Mouse (Mus musculus) neural tube, embryonic 12.5 days (tissue): ENCODE data around the gene Spns3. TPM values are rescaled to one million over a fixed set of nuclear protein-coding genes. Genes with fewer than 3 reads are reported as not detected.
"Not testable (repeated sequence)": the region's sequence is repeated elsewhere in the genome, so short reads cannot be mapped to it uniquely, and the experiment has no call there.

ENCODE experiments used
- ATAC-seq: fragments of 200-750 bp; cut with Nextera tagmentation; 2 replicates; pipeline ENCODE4 v1.8.0; 2017; ENCODE audit warnings: low read depth, mild to moderate bottlenecking, moderate TSS enrichment, moderate library complexity; ENCODE audit not compliant: low FRiP score
- H3K27ac ChIP-seq: fragments of 300-500 bp; sonication (generic); 2 replicates; pipeline ENCODE4 v1.5.1; 2016
- H3K27me3 ChIP-seq: fragments of 300-500 bp; sonication (generic); replicated peaks from 2 replicates; pipeline ENCODE4 v1.6.1; 2016; ENCODE audit warnings: mild to moderate bottlenecking
- H3K36me3 ChIP-seq: fragments of 300-500 bp; sonication (generic); 2 replicates; pipeline ENCODE4 v1.6.1; 2016; ENCODE audit warnings: mild to moderate bottlenecking
- H3K4me1 ChIP-seq: fragments of 300-500 bp; sonication (generic); 2 replicates; pipeline ENCODE4 v1.6.1; 2016
- H3K4me2 ChIP-seq: fragments of 300-500 bp; sonication (generic); replicated peaks from 2 replicates; pipeline ENCODE4 v1.6.1; 2016; ENCODE audit warnings: mild to moderate bottlenecking
- H3K4me3 ChIP-seq: fragments of 300-500 bp; sonication (generic); 2 replicates; pipeline ENCODE4 v1.5.1; 2016
- H3K9ac ChIP-seq: fragments of 300-500 bp; sonication (generic); 2 replicates; pipeline ENCODE4 v1.6.1; 2016; ENCODE audit warnings: mild to moderate bottlenecking
- H3K9me3 ChIP-seq: fragments of 300-500 bp; sonication (generic); 2 replicates; pipeline ENCODE4 v1.6.1; 2016; ENCODE audit warnings: mild to moderate bottlenecking
- WGBS: fragments of 180-500 bp; shearing (Covaris S2); methylation state at CpG from one replicate; pipeline ENCODE4 v1.1.7; 2016; 5-methylcytosine and 5-hydroxymethylcytosine counted together
- polyA plus RNA-seq: library from polyadenylated mRNA; unstranded; fragments of >200 nt; fragmentation: Nextera tagmentation; extraction: Ambion mirVana; gene quantifications from 2 replicates; pipeline ENCODE4 v1.2.1, GENCODE M21; 2016

Spns3 gene
- polyA plus RNA-seq, 1 experiment from 2014 or later: not detected

GRCm38 (mm10) chr11:72547181-72547580, 3.1 kb downstream of the Spns3 start:
- no peak for ATAC-seq
- Histone ChIP-seq H3K9me3 (no peaks in the 10 kb centered on the region), H3K4me3 (no peak overlapping the region), H3K27me3 (no peaks in the 10 kb centered on the region), H3K36me3 (no peaks in the 10 kb centered on the region), H3K27ac (no peak overlapping the region), H3K4me1 (no peaks in the 10 kb centered on the region), H3K4me2 (no peak overlapping the region), H3K9ac (no peak overlapping the region)
- 74% methylated on average over 3 of the region's 3 CpGs for WGBS

GRCm38 (mm10) chr11:72544716-72545115, 5.6 kb downstream of the Spns3 start:
- H3K36me3 ChIP-seq: no peaks in the 10 kb centered on the region
- no peak overlapping the region for H3K4me2 ChIP-seq
- H3K4me3 ChIP-seq: no peak overlapping the region
- H3K9me3 ChIP-seq: no peaks in the 10 kb centered on the region
- no peak overlapping the region for H3K27ac ChIP-seq
- no peaks in the 10 kb centered on the region for H3K4me1 ChIP-seq
- ATAC-seq: no peak
- WGBS: 82% methylated on average over 7 of the region's 7 CpGs
- H3K27me3 ChIP-seq: no peaks in the 10 kb centered on the region
- H3K9ac ChIP-seq: no peak overlapping the region

GRCm38 (mm10) chr11:72543692-72544091, 6.6 kb downstream of the Spns3 start:
- H3K27me3 ChIP-seq, H3K4me1 ChIP-seq, ATAC-seq, H3K9ac ChIP-seq, H3K4me3 ChIP-seq, H3K36me3 ChIP-seq, H3K4me2 ChIP-seq, H3K9me3 ChIP-seq, H3K27ac ChIP-seq: not testable (repeated sequence)
- WGBS: 94% methylated on average over 1 of the region's 1 CpGs

- no peak overlapping the region for H3K9ac ChIP-seq
- H3K9me3 ChIP-seq: no peaks in the 10 kb centered on the region
- H3K4me3 ChIP-seq: no peak overlapping the region
- H3K36me3 ChIP-seq: no peaks in the 10 kb centered on the region
- 87% methylated on average over 1 of the region's 1 CpGs for WGBS
- no peak overlapping the region for H3K4me2 ChIP-seq
- H3K4me1 ChIP-seq: no peaks in the 10 kb centered on the region
- no peak overlapping the region for H3K27ac ChIP-seq
- H3K27me3 ChIP-seq: no peaks in the 10 kb centered on the region
- no peak for ATAC-seq
Measured at GRCm38 (mm10) chr11:72542586-72542985, 7.7 kb downstream of the Spns3 start.

- Histone ChIP-seq H3K4me3 (no peak overlapping the region), H3K36me3 (no peaks in the 10 kb centered on the region), H3K4me2 (no peak overlapping the region), H3K27ac (no peak overlapping the region), H3K4me1 (no peaks in the 10 kb centered on the region), H3K9ac (no peak overlapping the region), H3K27me3 (no peaks in the 10 kb centered on the region), H3K9me3 (no peaks in the 10 kb centered on the region)
- 74% methylated on average over 10 of the region's 10 CpGs for WGBS
- ATAC-seq: no peak
Measured at GRCm38 (mm10) chr11:72541928-72542327, 8.4 kb downstream of the Spns3 start.

GRCm38 (mm10) chr11:72540437-72540836, 9.9 kb downstream of the Spns3 start:
- Histone ChIP-seq H3K4me3 (no peak overlapping the region), H3K4me1 (no peaks in the 10 kb centered on the region), H3K27ac (no peak overlapping the region), H3K9ac (no peak overlapping the region), H3K4me2 (no peak overlapping the region), H3K27me3 (no peaks in the 10 kb centered on the region), H3K36me3 (no peaks in the 10 kb centered on the region), H3K9me3 (no peaks in the 10 kb centered on the region)
- no peak for ATAC-seq
- 87% methylated on average over 6 of the region's 6 CpGs for WGBS

GRCm38 (mm10) chr11:72538811-72539210, 11.5 kb downstream of the Spns3 start:
- no peaks in the 10 kb centered on the region for H3K9me3 ChIP-seq
- no peak for ATAC-seq
- H3K4me2 ChIP-seq: no peak overlapping the region
- H3K36me3 ChIP-seq: no peaks in the 10 kb centered on the region
- H3K4me1 ChIP-seq: no peaks in the 10 kb centered on the region
- H3K9ac ChIP-seq: no peak overlapping the region
- no peak overlapping the region for H3K27ac ChIP-seq
- H3K27me3 ChIP-seq: no peaks in the 10 kb centered on the region
- H3K4me3 ChIP-seq: no peak overlapping the region
- 93% methylated on average over 7 of the region's 7 CpGs for WGBS

GRCm38 (mm10) chr11:72538037-72538755, 12.1 kb downstream of the Spns3 start:
- Histone ChIP-seq H3K27me3 (no peaks in the 10 kb centered on the region), H3K36me3 (no peaks in the 10 kb centered on the region), H3K9me3 (no peaks in the 10 kb centered on the region), H3K4me2 (no peak overlapping the region), H3K9ac (no peak overlapping the region), H3K27ac (no peak overlapping the region), H3K4me1 (no peaks in the 10 kb centered on the region), H3K4me3 (no peak overlapping the region)
- no peak for ATAC-seq
- 73% methylated on average over 8 of the region's 8 CpGs for WGBS

GRCm38 (mm10) chr11:72537503-72537902, 12.8 kb downstream of the Spns3 start:
- Histone ChIP-seq H3K36me3 (no peaks in the 10 kb centered on the region), H3K4me1 (no peaks in the 10 kb centered on the region), H3K9me3 (no peaks in the 10 kb centered on the region), H3K4me2 (no peak overlapping the region), H3K4me3 (no peak overlapping the region), H3K27ac (no peak overlapping the region), H3K9ac (no peak overlapping the region), H3K27me3 (no peaks in the 10 kb centered on the region)
- no peak for ATAC-seq
- 82% methylated on average over 2 of the region's 2 CpGs for WGBS

- Histone ChIP-seq H3K4me2 (no peak overlapping the region), H3K4me3 (no peak overlapping the region), H3K27ac (no peak overlapping the region), H3K9ac (no peak overlapping the region), H3K4me1 (no peaks in the 10 kb centered on the region), H3K27me3 (no peaks in the 10 kb centered on the region), H3K9me3 (no peaks in the 10 kb centered on the region), H3K36me3 (no peaks in the 10 kb centered on the region)
- ATAC-seq: no peak
- 88% methylated on average over 3 of the region's 3 CpGs for WGBS
Measured at GRCm38 (mm10) chr11:72535519-72535918, 14.8 kb downstream of the Spns3 start.

- Histone ChIP-seq H3K9ac (no peak overlapping the region), H3K4me1 (no peaks in the 10 kb centered on the region), H3K27me3 (no peaks in the 10 kb centered on the region), H3K36me3 (no peaks in the 10 kb centered on the region), H3K4me3 (no peak overlapping the region), H3K4me2 (no peak overlapping the region), H3K27ac (no peak overlapping the region), H3K9me3 (no peaks in the 10 kb centered on the region)
- WGBS: 79% methylated on average over 3 of the region's 3 CpGs
- no peak for ATAC-seq
Measured at GRCm38 (mm10) chr11:72532890-72533289, 17.4 kb downstream of the Spns3 start.

- no peak overlapping the region for H3K27ac ChIP-seq
- no peaks in the 10 kb centered on the region for H3K9me3 ChIP-seq
- WGBS: 83% methylated on average over 1 of the region's 1 CpGs
- no peaks in the 10 kb centered on the region for H3K4me1 ChIP-seq
- H3K4me3 ChIP-seq: no peak overlapping the region
- no peak overlapping the region for H3K9ac ChIP-seq
- ATAC-seq: no peak
- H3K4me2 ChIP-seq: no peak overlapping the region
- no peaks in the 10 kb centered on the region for H3K27me3 ChIP-seq
- no peaks in the 10 kb centered on the region for H3K36me3 ChIP-seq
Measured at GRCm38 (mm10) chr11:72531632-72532031, 18.7 kb downstream of the Spns3 start.

GRCm38 (mm10) chr11:72531144-72531543, 19.2 kb downstream of the Spns3 start:
- H3K27me3 ChIP-seq: no peaks in the 10 kb centered on the region
- no peak overlapping the region for H3K27ac ChIP-seq
- no peak overlapping the region for H3K9ac ChIP-seq
- H3K36me3 ChIP-seq: no peaks in the 10 kb centered on the region
- no peak overlapping the region for H3K4me3 ChIP-seq
- no peak overlapping the region for H3K4me2 ChIP-seq
- no peaks in the 10 kb centered on the region for H3K4me1 ChIP-seq
- 88% methylated on average over 5 of the region's 5 CpGs for WGBS
- H3K9me3 ChIP-seq: no peaks in the 10 kb centered on the region
- no peak for ATAC-seq
